Mouse (Mus musculus) c-Kit-positive CD71-positive TER-119-negative erythroid progenitor cells, embryonic 14.5 days (primary cell): Measurements from ENCODE around the gene Papola.

Experiments
- DNase-seq: peaks from one replicate; pipeline ENCODE4 v3.0.0-alpha.2; 2013; ENCODE audit warnings: low read depth

Papola gene

GRCm38 (mm10) chr12:105784196-105784999 is at the start of gene Papola:
Gene Papola (plus strand): TSS chr12:105784694.
- peak; percentile 83 for DNase-seq

DNA sequence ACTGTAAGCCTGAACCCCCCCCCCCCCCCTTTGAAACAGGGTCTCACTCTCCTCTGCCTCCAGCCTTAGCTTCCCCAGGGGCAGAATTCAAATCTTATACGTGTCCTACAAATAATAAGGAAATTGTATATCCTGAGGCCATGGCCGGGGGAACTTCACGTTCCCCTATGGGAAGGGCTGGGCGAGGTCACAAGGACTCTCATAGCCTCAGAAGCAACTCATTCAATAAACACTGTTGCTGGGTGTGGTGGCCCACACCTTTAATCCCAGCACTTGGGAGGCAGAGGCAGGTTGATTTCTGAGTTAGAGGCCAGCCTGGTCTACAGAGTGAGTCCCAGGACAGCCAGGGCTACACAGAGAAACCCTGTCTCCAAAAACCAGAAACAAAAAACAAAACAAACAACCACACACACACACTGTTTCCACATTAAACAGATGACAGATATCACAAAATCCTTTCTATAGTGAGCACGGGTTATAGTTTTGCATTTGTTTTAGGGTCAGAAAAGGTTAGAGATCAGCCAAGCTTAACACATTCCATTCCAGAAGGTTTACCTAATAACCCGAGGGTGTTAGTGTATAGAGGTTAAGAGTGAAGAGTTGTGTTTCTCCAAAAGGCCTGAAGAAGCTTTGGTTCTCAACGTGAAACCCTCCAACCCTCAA is 49.1 kb upstream of the Papola start:
- DNase-seq: no peak

- no peak for DNase-seq
These were observed 48.6 kb upstream of the Papola start for GRCm38 (mm10) chr12:105735889-105736251.

DNA sequence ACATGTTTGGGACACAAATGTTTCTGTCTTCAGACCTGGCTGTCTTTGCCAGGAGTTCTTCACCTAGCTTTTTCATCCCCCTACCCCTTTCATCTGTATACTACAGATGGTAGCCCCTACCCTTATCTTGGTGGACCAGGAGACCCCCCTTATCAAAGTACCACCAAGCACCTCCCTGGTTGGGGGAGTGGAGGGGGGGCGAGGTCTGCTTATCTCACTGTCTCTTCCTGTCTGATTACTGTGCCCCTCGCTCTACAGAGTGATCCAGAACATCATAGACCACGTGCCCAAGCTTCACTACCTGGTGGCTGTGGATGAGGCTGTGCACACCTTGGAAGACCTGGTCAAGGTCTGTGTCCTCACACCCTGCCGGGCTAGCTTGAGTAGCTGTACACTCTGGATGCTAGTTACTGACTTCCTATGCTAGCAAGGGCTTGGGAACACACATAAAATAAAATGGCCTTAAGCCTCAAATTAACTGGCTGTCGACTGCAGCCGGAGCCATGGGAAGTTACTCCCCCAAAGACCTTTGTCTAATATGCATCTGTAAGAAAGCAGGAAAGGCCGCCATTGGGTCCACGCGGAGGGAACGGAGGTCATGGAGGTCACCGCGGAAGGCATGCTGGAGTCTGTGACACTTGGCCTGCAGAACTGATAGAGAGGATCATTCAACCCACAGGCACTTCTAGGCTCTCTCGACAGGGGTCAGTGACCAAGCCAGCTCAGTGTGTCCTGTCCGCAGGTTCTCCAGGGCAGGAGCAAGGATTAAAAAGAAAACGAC is 46.0 kb upstream of the Papola start:
- DNase-seq: no peak

DNA sequence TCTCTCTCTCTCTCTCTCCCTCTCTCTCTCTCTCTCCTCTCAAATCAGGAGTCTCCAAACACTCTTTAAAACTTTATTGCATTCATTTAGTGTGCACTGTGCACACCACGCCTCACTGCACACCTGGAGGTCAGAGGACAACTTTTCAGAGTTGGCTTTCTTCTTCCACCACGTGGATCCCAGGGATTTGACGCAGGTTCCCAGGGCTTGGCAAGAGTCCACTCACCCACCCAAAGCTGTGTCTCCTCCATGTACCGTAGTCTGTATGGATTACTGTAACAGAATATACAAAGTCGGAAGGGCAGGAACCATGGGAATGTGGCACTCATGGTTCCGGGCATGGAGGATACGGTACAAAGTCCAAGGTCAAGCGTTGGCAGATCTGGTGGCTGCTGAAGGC is 44.8 kb upstream of the Papola start:
- no peak for DNase-seq

GRCm38 (mm10) chr12:105748114-105748513 is 36.4 kb upstream of the Papola start:
- no peak for DNase-seq

GRCm38 (mm10) chr12:105753813-105754212 is 30.7 kb upstream of the Papola start:
- no peak for DNase-seq

DNA sequence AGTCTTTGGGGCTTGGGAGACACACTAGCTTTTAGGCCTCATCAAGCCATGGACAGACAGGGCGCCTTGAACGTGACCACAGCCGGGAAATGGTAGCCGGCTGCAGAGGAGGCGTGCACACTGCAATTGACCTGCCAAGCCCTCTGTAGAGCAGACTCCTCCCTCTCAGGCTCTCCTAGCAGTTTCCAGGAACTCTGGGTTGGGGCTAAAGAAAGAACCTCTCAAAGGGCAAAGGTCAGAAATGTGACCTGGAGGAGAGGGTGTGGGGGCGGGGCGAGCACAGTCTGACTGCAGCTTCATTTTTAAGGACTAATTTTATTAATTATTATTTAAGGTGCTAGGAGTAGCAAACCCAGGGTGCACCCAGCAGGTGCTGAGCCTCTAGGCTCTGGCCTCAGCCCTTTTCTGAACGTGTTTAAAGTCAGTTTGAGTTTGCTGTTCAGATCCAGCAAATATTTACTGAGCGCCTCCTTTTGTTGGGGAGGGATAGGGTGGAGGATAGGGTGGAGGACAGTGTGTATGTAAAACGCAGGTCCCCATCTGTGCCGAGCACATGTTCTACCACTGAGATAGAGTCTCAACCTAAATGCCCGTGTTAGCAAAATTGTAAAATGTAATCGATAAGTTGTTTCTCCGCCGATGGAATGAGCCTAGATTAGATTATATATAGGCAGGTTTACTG is 26.5 kb upstream of the Papola start:
- DNase-seq: peak; percentile 55

GRCm38 (mm10) chr12:105758911-105759310 is 25.6 kb upstream of the Papola start:
- DNase-seq: no peak

GRCm38 (mm10) chr12:105759849-105760478 is 24.5 kb upstream of the Papola start:
- peak; percentile 76 for DNase-seq

DNA sequence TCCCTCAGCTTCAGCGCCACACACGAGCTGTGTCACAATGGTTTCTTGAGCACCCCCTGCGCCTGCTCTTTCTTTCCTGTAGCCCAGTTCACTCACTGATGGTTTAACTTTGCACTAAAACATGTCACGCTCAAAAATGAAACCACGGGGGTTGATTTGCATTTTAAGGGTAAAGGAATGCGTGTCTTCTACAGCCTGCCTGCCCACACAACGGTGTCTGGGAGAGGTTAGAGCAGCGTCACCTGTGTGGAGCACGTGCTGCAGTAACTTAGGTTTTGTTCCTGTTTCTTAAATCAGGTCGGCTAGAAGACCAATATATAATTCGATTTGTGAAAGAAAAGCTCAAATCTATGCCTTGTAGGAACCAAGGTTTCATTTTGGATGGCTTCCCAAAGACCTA is 23.3 kb upstream of the Papola start:
- DNase-seq: no peak

GRCm38 (mm10) chr12:105761629-105762028 is 22.9 kb upstream of the Papola start:
- DNase-seq: no peak

- no peak for DNase-seq
These were observed 14.8 kb upstream of the Papola start for GRCm38 (mm10) chr12:105769700-105770099.

- DNase-seq: no peak
These were observed 9.6 kb upstream of the Papola start for GRCm38 (mm10) chr12:105774871-105775270.

DNA sequence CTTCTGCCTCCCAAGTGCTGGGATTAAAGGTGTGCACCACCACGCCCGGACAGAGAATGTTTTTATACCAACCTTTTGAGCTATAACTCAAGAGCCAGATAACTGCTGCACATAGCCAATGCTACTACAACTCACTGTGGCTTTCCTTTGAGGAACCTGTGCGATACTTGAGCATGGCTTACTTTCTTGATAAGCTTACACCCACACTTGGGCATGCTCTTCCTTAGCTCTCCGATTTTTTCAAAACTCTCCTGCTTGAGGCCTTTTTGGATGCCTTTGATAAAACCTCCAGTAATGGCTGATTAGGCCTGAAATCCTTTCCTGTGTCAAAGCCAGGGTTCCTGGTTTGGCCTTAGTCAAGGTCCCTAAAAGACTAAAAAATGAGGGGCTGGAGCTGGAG is 6.8 kb upstream of the Papola start:
- DNase-seq: no peak

GRCm38 (mm10) chr12:105785000-105785774 is 693 bp downstream of the Papola start:
- peak; percentile 38 for DNase-seq

GRCm38 (mm10) chr12:105786113-105786512 is 1.6 kb downstream of the Papola start:
- no peak for DNase-seq

GRCm38 (mm10) chr12:105787626-105788025 is 3.1 kb downstream of the Papola start:
- no peak for DNase-seq

DNA sequence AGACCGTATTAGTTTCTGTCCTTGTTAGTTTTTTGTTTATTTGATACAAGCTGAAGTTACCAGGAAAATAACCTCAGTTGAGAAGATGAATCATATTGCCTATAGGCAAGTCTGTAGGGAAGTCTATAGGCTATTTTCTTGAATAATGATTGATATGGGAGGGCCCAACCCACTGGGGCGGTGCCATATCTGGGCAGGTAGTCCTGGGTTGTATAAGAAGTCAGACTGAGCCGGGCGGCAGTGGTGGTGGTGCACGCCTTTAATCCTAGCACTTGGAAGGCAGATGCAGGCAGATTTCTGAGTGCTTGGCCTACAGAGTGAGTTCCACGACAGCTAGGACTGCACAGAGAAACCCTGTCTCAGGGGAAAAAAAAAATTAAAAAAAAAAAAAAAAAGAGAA is 5.4 kb downstream of the Papola start:
- DNase-seq: no peak

GRCm38 (mm10) chr12:105794896-105795295 is 10.4 kb downstream of the Papola start:
- no peak for DNase-seq

- DNase-seq: no peak
These were observed 13.5 kb downstream of the Papola start for GRCm38 (mm10) chr12:105798001-105798400.
